Mouse (Mus musculus) heart, adult 11 months (tissue): ENCODE data around the gene Prl2a1.
"Not testable (repeated sequence)": the region's sequence is repeated elsewhere in the genome, so short reads cannot be mapped to it uniquely, and the experiment has no call there.

Experiments
- DNase-seq: peaks from one replicate; pipeline ENCODE4 v3.0.0; 2022

Gene Prl2a1

DNA sequence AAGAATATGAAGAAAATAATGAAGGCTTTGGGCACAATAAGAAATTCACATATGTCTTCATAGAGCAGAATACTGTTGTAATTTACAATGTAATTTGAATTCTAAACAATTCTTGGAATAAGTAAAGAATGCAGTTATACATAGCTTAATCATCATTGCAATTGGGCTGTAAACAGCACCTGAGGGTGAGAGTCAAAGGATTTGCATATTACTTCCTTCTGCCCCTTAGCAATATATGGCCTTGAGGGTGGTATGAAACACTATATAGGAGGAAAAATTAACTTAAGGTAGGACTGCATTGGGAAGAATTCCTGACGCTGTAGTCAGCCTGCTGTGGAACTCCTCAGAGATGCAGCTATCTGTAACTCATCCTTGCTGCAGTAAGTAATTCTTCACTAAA is at the start of gene Prl2a1:
Prl2a1 (plus strand) TSS at position 301 of the 400 bp plus-strand sequence.
- DNase-seq: no peak

DNA sequence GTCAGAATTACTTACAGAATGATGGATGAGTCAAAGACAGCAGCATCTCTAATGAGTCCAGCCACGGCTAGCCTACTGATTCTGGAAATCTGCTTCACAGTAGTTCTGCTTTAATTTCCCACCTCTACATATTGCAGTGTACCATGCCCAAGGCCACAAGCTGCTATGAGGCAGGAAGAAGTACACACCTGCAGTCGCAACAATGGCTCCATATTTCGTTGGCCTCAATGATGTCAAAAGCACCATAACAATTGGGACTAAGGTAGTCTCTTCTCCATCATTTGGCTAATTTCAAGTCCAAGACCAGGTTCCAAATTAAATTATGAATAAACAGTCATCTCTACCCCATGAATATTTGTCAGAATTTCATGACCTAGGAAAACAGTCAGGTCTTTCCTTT is 20.8 kb upstream of the Prl2a1 start, which contains the start of gene Prl7c1:
Prl7c1 (minus strand) TSS at position 101 of the 400 bp plus-strand sequence.
- not testable (repeated sequence) for DNase-seq

DNA sequence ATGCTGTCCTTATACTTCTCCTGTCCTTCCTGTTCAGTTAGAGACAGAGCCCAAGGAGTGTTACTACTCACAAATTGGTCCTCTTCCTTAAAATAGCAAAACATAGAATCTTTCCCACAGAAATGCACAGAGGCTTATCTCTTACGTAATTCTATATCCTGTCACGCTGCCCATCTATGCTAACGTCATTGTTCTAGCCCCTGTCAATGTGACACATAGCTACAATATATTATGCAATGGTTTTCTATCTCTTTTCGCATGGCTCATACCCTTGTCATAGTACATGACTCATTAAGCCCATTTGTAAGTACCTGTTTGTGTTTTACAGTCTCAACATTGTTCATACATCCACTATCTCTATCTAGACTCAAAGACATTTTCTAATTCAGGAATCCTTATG is 2.2 kb upstream of the Prl2a1 start:
- no peak for DNase-seq

DNA sequence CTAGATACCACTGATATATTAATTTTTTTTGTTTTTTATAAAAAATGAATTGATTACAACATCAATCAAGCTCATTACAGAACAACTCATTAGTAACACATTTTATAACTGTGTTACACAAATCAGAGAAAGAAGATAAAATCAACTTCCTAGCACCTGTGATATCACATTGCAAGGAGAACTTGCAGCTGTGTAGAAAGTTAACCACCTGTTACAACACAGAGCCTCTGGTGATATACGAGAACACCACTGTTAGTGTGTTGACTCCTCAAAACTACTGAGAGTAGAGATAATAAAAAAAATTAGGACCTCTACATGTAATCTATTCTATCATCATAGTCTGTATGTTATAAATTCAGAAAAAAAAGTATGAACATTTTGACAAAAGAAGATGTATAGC is 1.3 kb downstream of the Prl2a1 start:
- DNase-seq: no peak

DNA sequence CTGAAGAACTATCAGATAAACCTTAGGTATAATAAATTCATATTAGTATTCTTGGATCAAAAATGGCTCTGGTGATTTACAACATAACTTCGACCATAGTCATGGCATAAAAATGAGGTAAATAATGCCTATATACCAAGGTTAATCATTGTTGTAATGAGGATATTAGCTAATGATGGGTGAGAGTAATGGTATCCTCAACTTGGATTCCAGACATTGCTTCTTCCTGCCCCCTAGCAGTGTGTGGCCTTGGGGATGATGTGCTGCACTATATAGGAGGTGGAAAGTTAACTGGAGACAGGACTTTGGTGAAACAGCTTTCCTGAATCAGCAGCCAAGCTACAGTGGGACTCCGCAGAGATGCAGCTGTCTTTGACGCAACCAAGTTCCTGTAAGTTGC is 47.6 kb downstream of the Prl2a1 start, which contains the start of gene Prl2c1:
Prl2c1 (plus strand) TSS at position 301 of the 400 bp plus-strand sequence.
- no peak for DNase-seq
